Mouse (Mus musculus) central nervous system, embryonic 11.5 days (tissue): ENCODE measurements around the gene Ngfr. TPM values are rescaled to one million over a fixed set of nuclear protein-coding genes. Genes with fewer than 3 reads are reported as not detected.

ENCODE experiments used
- polyA plus RNA-seq: library from polyadenylated mRNA; depleted of rRNA; stranded (reverse); fragments of >200 nt; gene quantifications from 2 replicates; pipeline ENCODE4 v1.2.3, GENCODE M21; 2012; rRNA removed

The Ngfr gene
- polyA plus RNA-seq = 19.6 and 39.3 TPM in 2 replicates

DNA sequence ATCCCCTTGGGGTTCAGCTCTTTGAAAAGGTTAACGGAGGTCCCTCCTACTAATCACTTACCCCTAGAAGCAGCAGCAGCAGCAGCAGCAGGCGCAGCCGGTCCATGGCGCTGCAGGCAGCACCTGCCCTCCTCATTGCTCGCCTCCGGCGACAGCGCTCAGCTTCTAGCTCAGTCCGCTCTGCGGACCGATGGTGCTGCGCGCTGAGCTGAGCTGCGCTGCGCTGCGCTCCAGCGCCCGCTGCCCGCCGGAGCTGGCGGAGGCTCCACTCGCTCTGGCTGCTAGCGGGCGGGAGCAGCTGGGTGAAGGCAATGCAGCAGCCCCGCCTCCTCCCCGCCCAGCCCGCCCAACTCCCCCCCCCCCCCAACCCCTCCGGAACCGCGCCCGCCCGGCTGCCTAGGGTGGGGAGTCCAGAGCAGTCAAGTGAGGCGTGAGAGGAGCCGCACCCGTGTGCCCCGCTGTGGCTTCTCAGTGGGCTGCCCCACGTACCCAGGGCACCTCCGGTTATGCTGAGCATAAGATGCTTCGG lies at the start of gene Ngfr:
Gene Ngfr, minus strand, starts transcription at position 313 of the 529 bp plus-strand sequence.

Other genes with a start within 250 kb of the Ngfr start
- gene Slc35b1, start 203.0 kb downstream of the Ngfr start, polyA plus RNA-seq = 62.2 and 106 TPM in 2 replicates
- gene Spop, start 173.7 kb downstream of the Ngfr start, polyA plus RNA-seq = 55.1 and 57.3 TPM in 2 replicates
- gene Nxph3, start 73.2 kb downstream of the Ngfr start, polyA plus RNA-seq = 1.2 and 1.8 TPM in 2 replicates
- gene Phb, start 79.2 kb upstream of the Ngfr start, polyA plus RNA-seq = 233 and 392 TPM in 2 replicates
- gene Zfp652, start 124.9 kb upstream of the Ngfr start, polyA plus RNA-seq = 24.6 and 25.5 TPM in 2 replicates
- 0.13 and 0.40 TPM in 2 replicates for gene B130006D01Rik, start 135.9 kb upstream of the Ngfr start, polyA plus RNA-seq
- 0.46 and 1.6 TPM in 2 replicates for gene Phospho1, start 236.8 kb upstream of the Ngfr start, polyA plus RNA-seq
- gene Gngt2, start 249.5 kb upstream of the Ngfr start, polyA plus RNA-seq = 7.3 and 8.3 TPM in 2 replicates